Mouse (Mus musculus) myocyte (in vitro differentiated cells): ENCODE results near the gene Slc25a24. TPM values are rescaled to one million over a fixed set of nuclear protein-coding genes. Genes with fewer than 3 reads are reported as not detected.

Source experiments
- H3K27me3 ChIP-seq: one replicate; pipeline ENCODE4 v1.6.1; 2011; ENCODE audit not compliant: control insufficient read depth, insufficient read depth, insufficient read length
- H3K36me3 ChIP-seq: one replicate; pipeline ENCODE4 v1.6.1; 2011; ENCODE audit not compliant: control insufficient read depth, insufficient read depth
- H3K4me2 ChIP-seq: one replicate; pipeline ENCODE4 v1.6.1; 2011; ENCODE audit warnings: low read depth, control low read depth
- H3K4me3 ChIP-seq: one replicate; pipeline ENCODE4 v1.5.1; 2011; ENCODE audit warnings: mild to moderate bottlenecking, control low read depth, moderate library complexity
- H3K79me2 ChIP-seq: one replicate; pipeline ENCODE4 v1.6.1; 2011; ENCODE audit not compliant: control insufficient read depth, insufficient read depth
- H3ac ChIP-seq: one replicate; pipeline ENCODE4 v1.6.1; 2011; ENCODE audit not compliant: control insufficient read depth, insufficient read length
- CEBPB ChIP-seq: IDR thresholded peaks from 2 replicates; pipeline ENCODE4 v1.6.1; 2011; ENCODE audit warnings: mild to moderate bottlenecking, moderate library complexity; ENCODE audit not compliant: poor library complexity, insufficient read depth, severe bottlenecking
- E2F4 ChIP-seq: IDR thresholded peaks from one replicate; pipeline ENCODE4 v1.6.1; 2011; ENCODE audit warnings: mild to moderate bottlenecking, control low read depth, moderate library complexity; ENCODE audit not compliant: insufficient read depth
- MAX ChIP-seq: IDR thresholded peaks from one replicate; pipeline ENCODE4 v1.6.1; 2011; ENCODE audit warnings: low read depth, mild to moderate bottlenecking, control low read depth
- MYOD1 ChIP-seq, 3 experiments: IDR thresholded peaks; one replicate each; pipeline ENCODE4 v1.6.1; 2011; ENCODE audit warnings: control low read depth in 2 of 3, low read depth in 2 of 3, mild to moderate bottlenecking in 2 of 3, moderate library complexity in 1 of 3; ENCODE audit not compliant: insufficient read length in 2 of 3, control insufficient read depth in 1 of 3
- MYOG ChIP-seq, 3 experiments: IDR thresholded peaks; one replicate each; pipeline ENCODE4 v1.6.1; 2011; ENCODE audit warnings: control low read depth in 2 of 3, low read depth in 2 of 3, mild to moderate bottlenecking in 2 of 3; ENCODE audit not compliant: insufficient read length in 2 of 3, control insufficient read depth in 1 of 3, insufficient read depth in 1 of 3
- POLR2A ChIP-seq: IDR thresholded peaks from one replicate; pipeline ENCODE4 v1.6.1; 2011; ENCODE audit warnings: low read depth, mild to moderate bottlenecking, control low read depth, moderate library complexity; ENCODE audit not compliant: insufficient read length
- POLR2AphosphoS2 ChIP-seq: IDR thresholded peaks from one replicate; pipeline ENCODE4 v1.6.1; 2011; ENCODE audit warnings: low read depth, control low read depth; ENCODE audit not compliant: insufficient read length
- REST ChIP-seq: IDR thresholded peaks from one replicate; pipeline ENCODE4 v1.6.1; 2011; ENCODE audit warnings: mild to moderate bottlenecking, control low read depth, moderate library complexity; ENCODE audit not compliant: insufficient read depth, insufficient read length
- SRF ChIP-seq: IDR thresholded peaks from one replicate; pipeline ENCODE4 v1.6.1; 2011; ENCODE audit warnings: low read depth; ENCODE audit not compliant: control insufficient read depth, insufficient read length
- TCF12 ChIP-seq: IDR thresholded peaks from one replicate; pipeline ENCODE4 v1.6.1; 2011; ENCODE audit warnings: mild to moderate bottlenecking, control low read depth; ENCODE audit not compliant: poor library complexity, insufficient read depth, severe bottlenecking
- TCF3 ChIP-seq: IDR thresholded peaks from one replicate; pipeline ENCODE4 v1.6.1; 2011; ENCODE audit warnings: low read depth, control low read depth; ENCODE audit not compliant: insufficient read length
- USF1 ChIP-seq: IDR thresholded peaks from one replicate; pipeline ENCODE4 v1.6.1; 2011; ENCODE audit warnings: low read depth, mild to moderate bottlenecking, control low read depth, moderate library complexity
- polyA plus RNA-seq: library from polyadenylated mRNA; unstranded; fragments of >200 nt; fragmentation: generic; extraction: Trizol; gene quantifications from one replicate; pipeline ENCODE4 v1.2.1, GENCODE M21; 2012; ENCODE audit warnings: missing spikeins

The Slc25a24 gene
- polyA plus RNA-seq, 1 experiment = 13.9 TPM

DNA sequence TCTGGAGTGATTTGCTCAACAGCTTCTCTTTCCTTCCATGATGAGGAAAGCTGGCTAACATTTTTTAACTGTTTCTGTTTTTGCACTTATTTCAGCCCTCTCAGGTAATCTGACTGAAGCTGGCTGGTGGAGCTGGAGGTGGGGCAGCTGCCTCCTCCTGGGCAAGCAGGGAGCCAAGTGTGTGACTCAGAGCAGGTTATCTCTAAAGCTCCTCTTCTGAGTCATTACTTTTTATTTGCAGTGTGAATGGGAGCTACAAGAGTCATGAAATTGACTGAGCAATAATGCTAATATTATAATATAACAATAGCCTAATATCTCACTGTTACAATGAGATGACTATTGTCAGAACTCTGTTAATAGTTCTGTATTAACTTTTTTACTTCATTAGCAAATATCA lies 5.8 kb upstream of the Slc25a24 start:
- H3K4me3 ChIP-seq = no peak overlapping the region
- no peaks in the 10 kb centered on the region for H3K79me2 ChIP-seq
- H3ac ChIP-seq = no peak overlapping the region
- H3K27me3 ChIP-seq = no peaks in the 10 kb centered on the region
- H3K4me2 ChIP-seq = no peak overlapping the region
- TF ChIP-seq MAX (no peak), POLR2AphosphoS2 (no peak), TCF12 (no peak), CEBPB (no peak), MYOD1 (IDR thresholded peaks at IDR 0.05; ENCODE audit: control insufficient read depth in 1 of 3, insufficient read length in 2 of 3, low read depth in 2 of 3) (no peak), MYOG (IDR thresholded peaks at IDR 0.05; ENCODE audit: control insufficient read depth in 1 of 3, insufficient read depth in 1 of 3, insufficient read length in 2 of 3, low read depth in 2 of 3) (no peak), POLR2A (no peak), E2F4 (no peak), USF1 (no peak), TCF3 (no peak), REST (no peak), SRF (no peak)
- H3K36me3 ChIP-seq = peaks cover 5% of the 10 kb centered on the region

DNA sequence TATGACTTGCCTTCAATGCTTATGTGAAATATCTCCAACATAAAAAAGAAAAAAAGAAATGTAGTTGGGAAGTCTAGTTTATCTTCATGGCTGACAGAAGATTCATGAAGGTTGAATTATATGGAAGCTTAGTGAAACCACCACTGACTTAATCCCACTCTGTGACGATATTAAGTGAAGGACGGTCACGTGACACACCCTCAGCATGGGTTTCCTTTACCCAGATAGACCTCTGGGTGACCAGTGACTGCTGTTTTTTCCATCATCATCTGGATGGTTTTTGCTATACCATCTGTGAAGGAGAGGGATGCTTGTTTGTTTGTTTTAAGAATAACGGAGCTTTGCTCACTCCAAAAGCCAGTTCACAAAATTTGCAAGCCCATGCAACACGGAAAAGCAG lies 3.4 kb upstream of the Slc25a24 start:
- no peak overlapping the region for H3ac ChIP-seq
- H3K79me2 ChIP-seq = peaks cover 7% of the 10 kb centered on the region
- no peaks in the 10 kb centered on the region for H3K27me3 ChIP-seq
- H3K36me3 ChIP-seq = peaks cover 5% of the 10 kb centered on the region
- no peak overlapping the region for H3K4me2 ChIP-seq
- H3K4me3 ChIP-seq = no peak overlapping the region
- TF ChIP-seq TCF3 (no peak), SRF (no peak), POLR2AphosphoS2 (no peak), TCF12 (no peak), CEBPB (no peak), MYOG (IDR thresholded peaks at IDR 0.05; ENCODE audit: control insufficient read depth in 1 of 3, insufficient read depth in 1 of 3, insufficient read length in 2 of 3, low read depth in 2 of 3) (no peak), POLR2A (no peak)

DNA sequence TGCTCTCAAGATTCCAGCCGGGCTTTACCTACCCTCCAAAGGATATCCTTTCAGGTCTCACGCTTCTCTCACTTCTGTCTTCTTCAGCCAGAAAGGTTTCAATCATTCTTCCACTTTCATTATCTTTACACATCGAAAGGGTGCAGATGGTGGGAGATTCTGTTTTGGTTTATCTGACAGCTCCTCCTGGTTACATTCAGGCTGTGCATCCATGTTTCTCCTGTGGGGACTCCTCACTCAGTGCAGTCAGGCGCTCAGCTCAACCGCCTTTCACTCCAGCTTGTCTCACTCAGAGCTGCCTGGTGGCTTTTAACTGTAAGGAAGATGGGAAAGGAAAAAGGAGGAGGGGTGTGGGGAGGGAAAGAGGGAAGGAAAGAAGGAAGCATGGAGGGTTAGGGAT lies 3.0 kb upstream of the Slc25a24 start:
- Histone ChIP-seq H3K36me3 (peaks cover 5% of the 10 kb centered on the region), H3K79me2 (peaks cover 12% of the 10 kb centered on the region), H3K4me3 (no peak overlapping the region), H3K4me2 (no peak overlapping the region), H3ac (no peak overlapping the region), H3K27me3 (no peaks in the 10 kb centered on the region)
- TF ChIP-seq REST = no peak
- no peak for TF ChIP-seq TCF3

DNA sequence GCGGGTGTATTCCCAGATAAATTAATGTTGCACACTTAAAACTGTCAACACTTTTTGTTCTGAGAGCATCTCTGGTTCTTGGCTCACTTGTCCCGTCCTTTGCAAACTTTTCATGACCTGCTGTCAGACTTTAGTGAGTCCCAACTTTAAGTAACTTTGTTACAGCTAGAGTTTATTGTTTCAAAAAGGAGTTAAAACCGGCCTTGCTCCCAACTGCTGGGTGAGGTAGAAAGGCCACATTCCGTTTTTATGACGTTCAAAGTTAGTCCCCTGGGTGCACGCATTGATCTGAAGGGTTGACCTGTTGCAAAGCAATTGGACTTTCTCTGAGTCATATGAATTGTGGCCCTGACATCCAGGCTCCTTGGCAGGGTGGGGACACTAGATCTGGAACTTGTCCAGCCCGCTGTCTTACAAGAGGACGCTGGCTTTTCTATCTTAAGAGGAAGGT lies 607 bp downstream of the Slc25a24 start:
- Histone ChIP-seq H3ac (peak overlapping the region; percentile 44), H3K4me3 (peak overlapping the region; percentile 66), H3K79me2 (peaks cover 47% of the 10 kb centered on the region), H3K27me3 (no peaks in the 10 kb centered on the region), H3K4me2 (peak overlapping the region; percentile 61), H3K36me3 (peaks cover 19% of the 10 kb centered on the region)
- TF ChIP-seq MYOD1 (IDR thresholded peaks at IDR 0.05; ENCODE audit: control insufficient read depth in 1 of 3, insufficient read length in 2 of 3, low read depth in 2 of 3) = no peak
- TF ChIP-seq TCF3 = no peak
- TF ChIP-seq POLR2A = no peak
- peak; percentile 37; the same call in 1 of the 2 replicates for TF ChIP-seq CEBPB
- TF ChIP-seq POLR2AphosphoS2 = no peak
- TF ChIP-seq REST = no peak

DNA sequence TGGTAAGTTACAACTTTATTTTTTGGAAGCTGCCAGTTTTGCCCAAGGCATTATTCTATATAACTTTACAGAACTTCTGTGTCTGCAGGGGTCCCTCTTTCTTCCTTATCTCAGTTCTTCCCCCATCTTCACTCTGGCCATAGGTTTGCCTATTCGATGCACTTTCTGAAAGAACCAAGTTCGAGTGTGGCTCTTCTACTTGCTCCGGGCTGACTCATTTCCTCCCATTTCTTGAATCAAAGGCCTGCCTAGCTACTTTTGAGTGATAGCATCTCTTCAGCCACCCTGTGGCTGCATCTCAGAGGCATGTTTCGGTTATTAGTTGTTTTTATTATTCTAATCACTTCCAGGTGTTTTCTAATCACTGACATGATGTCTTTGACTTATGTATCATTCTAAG lies 1.1 kb downstream of the Slc25a24 start:
- no peak overlapping the region for H3ac ChIP-seq
- H3K4me2 ChIP-seq = peak overlapping the region; percentile 61
- H3K36me3 ChIP-seq = peaks cover 22% of the 10 kb centered on the region
- peak overlapping the region; percentile 66 for H3K4me3 ChIP-seq
- TF ChIP-seq MYOD1 (IDR thresholded peaks at IDR 0.05; ENCODE audit: control insufficient read depth in 1 of 3, insufficient read length in 2 of 3, low read depth in 2 of 3) (no peak), CEBPB (no peak), MAX (no peak), USF1 (no peak), POLR2AphosphoS2 (no peak), TCF12 (no peak), TCF3 (no peak), MYOG (IDR thresholded peaks at IDR 0.05; ENCODE audit: control insufficient read depth in 1 of 3, insufficient read depth in 1 of 3, insufficient read length in 2 of 3, low read depth in 2 of 3) (no peak), POLR2A (no peak), E2F4 (no peak), SRF (no peak), REST (no peak)
- H3K27me3 ChIP-seq = no peaks in the 10 kb centered on the region
- peaks cover 53% of the 10 kb centered on the region for H3K79me2 ChIP-seq
